Comparison of ENCODE assay signal across 7 mouse cellular contexts in genomic region chr11:106536253-106536912, GRCm38 (mm10). TPM values are rescaled to one million over a fixed set of nuclear protein-coding genes. Genes with fewer than 3 reads are reported as not detected.
DNase-seq lines count a peak whose midpoint lies in the region; ATAC-seq lines count a peak whose summit lies in the region.

No protein-coding gene starts in this region.

- H3K36me3 ChIP-seq in hindbrain, embryonic 13.5 days = peaks cover 22% of the 10 kb centered on the region
- H3K36me3 ChIP-seq in midbrain, embryonic 16.5 days (ENCODE audit: control insufficient read depth, insufficient read depth, low read length) = no peaks in the 10 kb centered on the region; the same call in 1 of the 2 replicates

- intact Hi-C loops in left cerebral cortex, postnatal 14 days (cut with DNase I) = no loop called here

- H3K4me1 ChIP-seq in hindbrain, embryonic 13.5 days (replicated peaks) = peaks cover 7% of the 10 kb centered on the region; the same call in 1 of the 2 replicates
- H3K4me1 ChIP-seq in midbrain, embryonic 16.5 days (ENCODE audit: control insufficient read depth, insufficient read depth, low read length) = peaks cover 10% of the 10 kb centered on the region

- no peak overlapping the region for H3K4me2 ChIP-seq in hindbrain, embryonic 13.5 days
- H3K4me2 ChIP-seq in midbrain, embryonic 16.5 days (ENCODE audit: low read length) = no peak overlapping the region

- H3K4me3 ChIP-seq in hindbrain, embryonic 13.5 days = no peak overlapping the region
- no peak overlapping the region for H3K4me3 ChIP-seq in midbrain, embryonic 16.5 days (ENCODE audit: low read depth, low read length)

- peak; percentile 19 to 44 for DNase-seq in left cerebral cortex, postnatal 14 days (ENCODE audit: low spot score in 2 of 2)
- no peak for DNase-seq in left cerebral cortex, adult 8-10 months (ENCODE audit: low spot score in 2 of 2)
- no peak for DNase-seq in spleen, postnatal 4 days (ENCODE audit: low spot score in 2 of 2)
- no peak for DNase-seq in ovary, postnatal 14 days (ENCODE audit: low spot score)

- no peaks in the 10 kb centered on the region for H3K27me3 ChIP-seq in hindbrain, embryonic 13.5 days
- H3K27me3 ChIP-seq in midbrain, embryonic 16.5 days (ENCODE audit: control insufficient read depth, insufficient read depth, low read depth, low read length) = no peaks in the 10 kb centered on the region

- H3K9ac ChIP-seq in hindbrain, embryonic 13.5 days = no peak overlapping the region
- H3K9ac ChIP-seq in midbrain, embryonic 16.5 days (ENCODE audit: low read depth, low read length) = peak overlapping the region; percentile 49

- peak overlapping the region; percentile 53 for H3K27ac ChIP-seq in hindbrain, embryonic 13.5 days
- peak overlapping the region; percentile 80 for H3K27ac ChIP-seq in midbrain, embryonic 16.5 days (ENCODE audit: low read length)

- 56% methylated on average over 11 of the region's 11 CpGs for WGBS in hindbrain, embryonic 13.5 days
- WGBS in midbrain, embryonic 16.5 days = 22% methylated on average over 11 of the region's 11 CpGs

- ATAC-seq in common myeloid progenitor, adult 5-6 weeks (replicated peaks; ENCODE audit: low read depth, poor library complexity, severe bottlenecking) = peak; percentile 82
- ATAC-seq in hindbrain, embryonic 13.5 days (ENCODE audit: low FRiP score) = no peak
- peak; percentile 68 for ATAC-seq in midbrain, embryonic 16.5 days

- H3K9me3 ChIP-seq in hindbrain, embryonic 13.5 days = no peaks in the 10 kb centered on the region
- no peaks in the 10 kb centered on the region for H3K9me3 ChIP-seq in midbrain, embryonic 16.5 days (replicated peaks; ENCODE audit: control insufficient read depth, low read length, poor library complexity, severe bottlenecking)

RNA-seq across cellular contexts. Expression of gene Ern1, which starts 48.7 kb away (rescaled TPM):
- total RNA-seq in left cerebral cortex, postnatal 14 days (2021) = 1 to 10 TPM; 6.7 to 8.7 TPM
- 10 to 100 TPM in 1 of 4 experiments, 1 to 10 TPM in 3; 8.2 to 10.5 (median 9.2) TPM for total RNA-seq in left cerebral cortex, adult 8-10 months (2022)
- total RNA-seq in common myeloid progenitor, adult 5-6 weeks (2017) = 21.1 and 32.6 TPM in 2 replicates
- polyA plus RNA-seq in hindbrain, embryonic 13.5 days (2015; fragmentation: Nextera tagmentation; extraction: Ambion mirVana) = 5.9 and 6.1 TPM in 2 replicates
- 4.8 and 5.9 TPM in 2 replicates for polyA plus RNA-seq in midbrain, embryonic 16.5 days (2015; fragmentation: Nextera tagmentation; extraction: Ambion mirVana)

Comparison
In these comparisons a context has a peak if more than half of its experiments do, and no peak if none do; other contexts are left out.
1. DNase-seq: peak in left cerebral cortex, postnatal 14 days (2 of 2); none in left cerebral cortex, adult 8-10 months (0 of 2), spleen, postnatal 4 days (0 of 2) and ovary, postnatal 14 days (single experiment).